Mouse (Mus musculus): ENCODE measurements at regions not wholly inside any gene's neighbourhood (a gene's known extent, or its start where the extent isn't known, plus 50 kb on each side); places are given as distances from the start of the nearest gene placed in this dataset.

DNA sequence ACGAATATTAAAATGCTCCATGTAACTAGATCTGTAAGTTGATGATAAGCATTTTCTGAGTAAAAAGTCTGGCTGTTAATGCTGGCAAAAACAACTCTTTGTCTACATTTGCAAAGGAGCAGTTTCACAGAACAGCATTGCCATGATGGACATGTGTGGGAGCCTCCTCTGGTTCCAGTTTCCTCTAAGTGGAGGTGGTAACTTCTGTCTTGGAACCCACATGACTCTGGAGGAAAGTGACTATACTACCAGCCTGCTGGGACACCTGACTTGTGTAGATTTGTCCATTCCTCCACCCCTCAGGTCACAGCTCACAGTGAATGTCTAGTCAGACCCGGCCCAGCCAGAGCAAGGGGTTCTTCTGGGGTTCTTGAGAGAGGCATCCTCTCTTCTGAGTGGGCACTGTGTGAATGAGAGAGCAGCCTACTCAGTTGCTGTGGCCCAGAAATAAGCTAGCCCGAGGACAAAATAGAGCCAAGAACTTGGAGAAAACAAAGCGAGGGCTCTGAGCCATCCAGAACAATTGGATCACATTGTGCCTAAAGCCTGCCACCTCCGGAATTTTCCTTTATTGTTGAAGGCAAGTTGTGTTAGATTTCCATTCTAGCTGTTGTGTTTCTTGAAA, 97.9 kb upstream of the Wscd1 start:
- peak; percentile 31 to 63 for DNase-seq (ENCODE audit: extremely low spot score in 1 of 2, low spot score in 1 of 2)

DNA sequence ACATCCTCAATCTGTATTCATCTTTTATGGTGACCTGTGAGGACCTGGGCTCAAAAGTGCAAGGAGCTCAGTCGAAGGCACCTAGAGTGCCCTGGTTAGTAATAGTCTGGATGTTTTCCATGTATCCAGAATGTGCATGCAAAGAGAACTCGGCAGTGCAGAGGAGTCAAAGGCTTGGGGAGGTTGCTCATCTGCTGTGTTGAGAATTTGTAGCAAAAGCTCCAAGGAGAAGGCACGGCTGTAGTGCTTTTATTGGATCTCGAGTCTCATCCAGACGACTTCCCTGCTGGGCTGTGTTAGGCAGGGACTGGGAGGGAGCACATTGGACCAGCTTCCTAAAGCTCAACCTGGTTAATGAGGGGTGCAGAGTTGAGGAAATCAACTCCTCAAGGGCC, 97.3 kb upstream of the Wscd1 start:
- DNase-seq (ENCODE audit: extremely low spot score in 1 of 2, low spot score in 1 of 2) = peak; percentile 5 to 36

DNA sequence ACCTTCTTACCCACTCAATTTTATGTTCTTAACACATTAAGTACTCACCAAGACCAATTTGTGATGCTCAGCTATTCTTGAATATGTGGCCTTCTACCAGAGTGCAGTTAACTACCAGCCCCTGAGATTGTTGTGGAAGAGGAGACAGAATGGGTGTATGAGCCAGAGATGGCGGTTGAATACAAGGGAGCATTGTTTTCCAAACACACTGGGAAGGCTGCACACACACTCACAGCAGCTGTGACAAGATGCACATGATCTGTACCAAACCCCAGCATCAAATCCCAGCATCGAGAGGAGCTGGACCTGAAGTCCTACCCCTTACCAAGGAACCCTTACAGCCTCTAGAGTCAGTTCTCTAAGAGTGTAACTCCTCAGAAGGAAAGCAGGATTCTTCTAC, 91.4 kb upstream of the Wscd1 start:
- no peak for DNase-seq (ENCODE audit: extremely low spot score in 1 of 2, low spot score in 1 of 2)

DNA sequence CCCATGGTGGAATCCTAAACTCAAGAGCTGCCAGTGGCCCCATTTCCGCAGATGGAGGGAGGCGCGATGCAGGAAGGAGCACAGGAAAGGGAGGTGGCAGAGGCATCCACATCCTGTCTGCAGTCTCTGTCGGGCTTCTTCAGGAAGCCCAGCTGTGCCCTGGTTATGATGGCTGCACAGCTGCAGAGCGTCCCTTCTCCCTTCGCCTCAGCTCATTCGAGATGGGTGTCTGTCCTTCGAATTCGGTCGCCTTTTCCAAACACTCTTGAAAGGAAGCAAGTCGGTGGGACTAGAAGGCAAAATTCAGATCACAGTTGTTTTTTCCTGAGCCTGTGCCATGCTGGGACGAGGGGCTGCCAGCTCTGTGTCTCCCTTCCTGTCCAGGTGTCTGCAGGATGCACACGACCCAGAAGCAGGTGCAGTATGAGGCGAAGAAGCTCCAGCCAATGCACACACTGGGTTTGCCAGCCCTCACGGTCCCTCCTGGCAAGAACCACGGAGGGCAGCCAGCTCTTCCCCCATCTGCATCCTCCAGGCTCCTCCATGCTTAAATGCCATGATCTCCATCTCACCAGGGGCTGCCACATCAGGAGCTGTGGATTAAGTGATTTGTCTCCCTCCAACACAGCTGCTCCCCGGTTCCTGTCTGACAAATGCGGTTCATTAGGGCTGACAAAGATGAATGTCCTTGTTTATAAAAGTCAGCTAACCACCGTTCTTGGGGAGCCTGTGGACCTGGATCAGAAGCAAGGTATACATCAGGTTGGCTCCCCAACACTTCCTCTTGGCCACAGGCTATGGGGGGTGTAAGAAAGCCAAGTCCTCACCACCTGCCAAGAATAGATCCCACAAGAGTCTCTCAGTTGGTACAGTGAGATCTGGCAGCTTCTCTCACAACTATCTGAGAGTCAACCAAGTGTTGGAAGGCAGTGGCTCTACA, 79.3 kb upstream of the Wscd1 start:
- no peak for DNase-seq (ENCODE audit: extremely low spot score in 1 of 2, low spot score in 1 of 2)

DNA sequence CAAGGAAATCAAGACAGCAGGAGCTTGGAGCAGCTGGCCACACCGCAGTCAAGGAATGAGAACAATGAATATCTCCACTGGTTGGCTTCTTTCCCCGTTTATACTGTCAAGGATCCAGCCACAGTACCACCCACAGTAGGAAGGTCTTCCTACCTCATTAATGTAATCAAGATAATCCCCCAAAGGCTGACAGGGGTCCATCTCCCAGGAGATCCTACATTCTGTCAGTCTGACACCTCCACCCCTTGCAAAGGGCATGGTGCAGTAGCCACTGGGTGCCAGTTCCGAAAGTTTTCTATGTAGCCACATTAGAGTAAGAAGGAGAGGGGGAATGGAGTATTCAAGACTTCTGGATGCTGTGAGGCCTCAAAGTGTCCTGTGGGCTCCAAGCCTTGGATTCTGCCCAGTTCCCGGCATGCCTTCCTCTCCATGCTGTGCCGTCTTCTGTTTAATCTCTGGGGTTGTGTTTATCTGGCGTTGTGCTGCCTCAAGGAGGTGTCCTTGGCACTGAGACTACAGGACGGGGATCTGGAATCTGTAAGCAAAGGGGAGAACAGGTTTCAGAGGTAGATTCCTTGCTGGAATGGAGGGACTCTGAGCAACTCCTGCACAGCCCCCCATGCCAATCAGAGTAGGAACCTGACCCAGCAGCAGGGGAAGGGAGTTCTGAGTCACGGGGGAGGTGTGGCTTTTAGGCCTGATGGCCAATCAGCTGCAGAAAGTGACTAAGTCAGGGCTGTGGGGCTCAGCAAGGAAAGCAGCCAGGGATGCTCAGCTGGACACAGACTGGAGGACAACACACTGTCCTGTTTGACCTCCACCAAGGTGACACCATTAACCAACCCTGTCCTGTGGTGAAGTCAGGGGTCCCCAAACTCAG, 77.3 kb upstream of the Wscd1 start:
- DNase-seq (ENCODE audit: extremely low spot score in 1 of 2, low spot score in 1 of 2) = no peak

DNA sequence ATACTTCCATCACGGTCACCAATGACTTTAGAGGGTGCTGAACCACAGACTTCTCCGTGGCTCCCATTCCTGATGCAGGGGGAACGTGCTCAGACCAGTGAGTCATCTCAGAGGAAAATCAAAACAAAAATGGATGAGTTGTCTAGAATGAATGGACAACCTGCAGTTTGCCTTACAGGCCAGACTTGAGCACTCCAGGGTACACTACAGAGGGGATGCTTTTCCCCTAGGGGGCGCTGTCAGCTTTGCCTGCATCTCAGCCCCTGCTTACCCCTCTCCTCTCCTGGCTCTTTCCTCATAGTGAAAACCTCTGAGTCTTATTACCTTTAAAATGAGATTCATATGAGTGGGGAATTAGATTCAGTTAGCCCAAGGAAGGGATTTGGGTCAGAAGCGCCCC, 75.4 kb upstream of the Wscd1 start:
- DNase-seq (ENCODE audit: extremely low spot score in 1 of 2, low spot score in 1 of 2) = peak; percentile 53 to 88

DNA sequence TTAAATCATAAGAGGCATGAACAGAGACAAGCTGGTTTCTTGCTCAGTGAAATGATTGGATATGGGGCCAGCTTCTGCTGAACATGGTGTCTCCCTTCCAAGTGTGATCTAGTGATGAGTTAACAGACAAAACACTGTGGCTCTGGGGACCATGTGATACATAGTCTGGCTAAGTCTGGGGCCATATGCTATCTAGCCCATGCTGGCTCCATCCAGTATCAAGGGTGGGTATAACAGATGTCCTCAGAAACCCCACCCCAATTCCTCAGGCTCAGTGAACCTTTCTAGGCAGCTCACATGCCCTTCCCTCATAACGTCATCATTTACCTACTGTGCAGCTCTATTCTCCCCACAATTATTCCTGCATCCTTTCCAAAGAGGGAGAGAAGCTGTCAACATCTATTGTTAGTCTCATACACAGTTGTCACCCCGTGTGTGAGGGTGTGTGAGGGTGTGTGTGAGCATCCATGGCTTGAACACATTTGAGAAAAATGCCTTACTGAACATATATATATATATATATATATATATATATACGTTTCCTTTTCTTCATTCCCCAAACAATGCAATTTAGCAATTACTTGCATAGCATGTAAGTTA, 73.9 kb upstream of the Wscd1 start:
- no peak for DNase-seq (ENCODE audit: extremely low spot score in 1 of 2, low spot score in 1 of 2)

DNA sequence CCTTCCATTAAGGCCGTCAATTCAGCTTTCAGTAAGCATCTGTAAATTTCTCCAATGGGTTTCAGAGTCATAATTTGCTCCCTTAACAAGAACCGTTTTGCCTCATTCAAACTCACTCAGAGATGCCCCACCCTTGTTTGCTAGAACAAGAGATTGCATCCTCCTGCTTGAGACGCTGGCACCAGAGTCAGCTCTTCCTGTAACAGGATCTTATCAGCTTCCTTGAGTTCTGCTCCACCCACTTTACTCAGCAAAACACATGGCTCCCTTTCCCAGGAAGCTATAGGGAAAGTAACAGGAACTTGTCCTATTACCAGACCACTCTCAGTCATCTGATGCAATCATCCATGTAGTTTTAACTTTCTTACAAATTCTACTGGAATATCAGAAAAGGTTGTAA, 52.7 kb upstream of the Wscd1 start:
- DNase-seq (ENCODE audit: extremely low spot score in 1 of 2, low spot score in 1 of 2) = no peak

DNA sequence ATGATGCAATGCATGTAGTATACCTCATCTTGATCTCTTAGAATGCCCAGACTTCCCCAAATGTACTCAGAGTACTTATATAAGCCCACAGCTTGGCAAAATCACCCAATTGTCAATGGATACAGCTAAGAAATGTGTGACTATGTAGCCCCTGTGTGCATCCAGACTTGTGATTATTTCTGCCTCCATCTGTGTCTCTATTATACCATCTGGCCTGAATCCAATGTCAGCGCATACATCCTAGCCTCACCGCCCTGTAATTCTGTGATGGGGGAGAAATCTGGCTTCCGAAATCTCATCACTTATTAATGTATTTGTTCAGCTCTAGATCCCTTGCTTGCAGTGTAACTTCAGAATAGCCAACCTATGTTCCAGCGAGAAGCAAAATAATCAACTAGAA, 50.9 kb upstream of the Wscd1 start:
- no peak for DNase-seq (ENCODE audit: extremely low spot score in 1 of 2, low spot score in 1 of 2)
